Mouse (Mus musculus) hindbrain, embryonic 15.5 days (tissue): ENCODE results near the gene Arhgap8. TPM values are rescaled to one million over a fixed set of nuclear protein-coding genes. Genes with fewer than 3 reads are reported as not detected.

Experiments
- ATAC-seq: fragments of 200-750 bp; cut with Nextera tagmentation; 2 replicates; pipeline ENCODE4 v1.8.0; 2017; ENCODE audit warnings: low read depth, moderate number of reproducible peaks, moderate TSS enrichment; ENCODE audit not compliant: low FRiP score
- H3K27ac ChIP-seq: fragments of 300-500 bp; sonication (generic); replicated peaks from 2 replicates; pipeline ENCODE4 v1.5.1; 2015; ENCODE audit warnings: mild to moderate bottlenecking, inconsistent platforms
- H3K27me3 ChIP-seq: fragments of 300-500 bp; sonication (generic); 2 replicates; pipeline ENCODE4 v1.6.1; 2015; ENCODE audit warnings: control low read depth, inconsistent platforms
- H3K36me3 ChIP-seq: fragments of 300-500 bp; sonication (generic); 2 replicates; pipeline ENCODE4 v1.6.1; 2015; ENCODE audit warnings: control low read depth, inconsistent platforms
- H3K4me1 ChIP-seq: fragments of 300-500 bp; sonication (generic); replicated peaks from 2 replicates; pipeline ENCODE4 v1.6.1; 2015; ENCODE audit warnings: control low read depth, inconsistent platforms
- H3K4me2 ChIP-seq: fragments of 300-500 bp; sonication (generic); 2 replicates; pipeline ENCODE4 v1.6.1; 2015; ENCODE audit warnings: moderate library complexity, mild to moderate bottlenecking, inconsistent platforms
- H3K4me3 ChIP-seq: fragments of 300-500 bp; sonication (generic); 2 replicates; pipeline ENCODE4 v1.5.1; 2015; ENCODE audit warnings: mild to moderate bottlenecking, inconsistent platforms
- H3K9ac ChIP-seq: fragments of 300-500 bp; sonication (generic); 2 replicates; pipeline ENCODE4 v1.6.1; 2015; ENCODE audit warnings: inconsistent platforms
- H3K9me3 ChIP-seq: fragments of 300-500 bp; sonication (generic); 2 replicates; pipeline ENCODE4 v1.6.1; 2016; ENCODE audit warnings: control low read depth, inconsistent platforms
- WGBS: fragments of 180-500 bp; shearing (Covaris S2); methylation state at CpG from one replicate; pipeline ENCODE4 v1.1.7; 2015; 5-methylcytosine and 5-hydroxymethylcytosine counted together
- polyA plus RNA-seq: library from polyadenylated mRNA; unstranded; fragments of >200 nt; fragmentation: Nextera tagmentation; extraction: Ambion mirVana; gene quantifications from 2 replicates; pipeline ENCODE4 v1.2.1, GENCODE M21; 2015

Arhgap8 gene
- polyA plus RNA-seq, 1 experiment from 2014 or later = 0.92 TPM

GRCm38 (mm10) chr15:84681455-84682193 is 38.2 kb upstream of the Arhgap8 start:
- H3K9ac ChIP-seq = peak overlapping the region; percentile 7; the same call in 1 of the 2 replicates
- no peaks in the 10 kb centered on the region for H3K36me3 ChIP-seq
- no peaks in the 10 kb centered on the region for H3K9me3 ChIP-seq
- WGBS = 2% methylated on average over 28 of the region's 31 CpGs
- ATAC-seq = peak; percentile 16; the same call in 1 of the 2 replicates
- H3K4me3 ChIP-seq = peak overlapping the region; percentile 40
- peak overlapping the region; percentile 77 for H3K4me2 ChIP-seq
- H3K27ac ChIP-seq = no peak overlapping the region
- peaks cover 18% of the 10 kb centered on the region for H3K4me1 ChIP-seq
- H3K27me3 ChIP-seq = peaks cover 16% of the 10 kb centered on the region; the same call in 1 of the 2 replicates

GRCm38 (mm10) chr15:84682206-84682605 is 37.6 kb upstream of the Arhgap8 start:
- no peak for ATAC-seq
- H3K27ac ChIP-seq = no peak overlapping the region
- H3K4me2 ChIP-seq = peak overlapping the region; percentile 77
- 69% methylated on average over 3 of the region's 3 CpGs for WGBS
- H3K4me1 ChIP-seq = peaks cover 18% of the 10 kb centered on the region
- H3K4me3 ChIP-seq = no peak overlapping the region
- peaks cover 16% of the 10 kb centered on the region; the same call in 1 of the 2 replicates for H3K27me3 ChIP-seq
- H3K9me3 ChIP-seq = no peaks in the 10 kb centered on the region
- H3K9ac ChIP-seq = no peak overlapping the region
- no peaks in the 10 kb centered on the region for H3K36me3 ChIP-seq

- whole genome bisulfite sequencing = 73% methylated on average over 5 of the region's 5 CpGs
- Histone ChIP-seq H3K4me3 (no peak overlapping the region), H3K27ac (no peak overlapping the region), H3K9ac (no peak overlapping the region), H3K27me3 (peaks cover 16% of the 10 kb centered on the region; the same call in 1 of the 2 replicates), H3K4me2 (no peak overlapping the region), H3K36me3 (no peaks in the 10 kb centered on the region), H3K4me1 (peaks cover 18% of the 10 kb centered on the region), H3K9me3 (no peaks in the 10 kb centered on the region)
- no peak for ATAC-seq
Observed at GRCm38 (mm10) chr15:84682821-84683220, 37.0 kb upstream of the Arhgap8 start.

GRCm38 (mm10) chr15:84684520-84684919 is 35.3 kb upstream of the Arhgap8 start:
- Histone ChIP-seq H3K36me3 (peaks cover 8% of the 10 kb centered on the region), H3K4me3 (no peak overlapping the region), H3K27ac (no peak overlapping the region), H3K9ac (no peak overlapping the region), H3K4me1 (peaks cover 18% of the 10 kb centered on the region), H3K9me3 (no peaks in the 10 kb centered on the region), H3K4me2 (no peak overlapping the region), H3K27me3 (peaks cover 16% of the 10 kb centered on the region; the same call in 1 of the 2 replicates)
- no peak for ATAC-seq
- WGBS = 68% methylated on average over 5 of the region's 5 CpGs

GRCm38 (mm10) chr15:84685417-84685816 is 34.4 kb upstream of the Arhgap8 start:
- ATAC-seq = no peak
- peaks cover 7% of the 10 kb centered on the region; the same call in 1 of the 2 replicates for H3K27me3 ChIP-seq
- H3K36me3 ChIP-seq = peaks cover 17% of the 10 kb centered on the region
- H3K4me3 ChIP-seq = no peak overlapping the region
- no peak overlapping the region for H3K4me2 ChIP-seq
- 66% methylated on average over 3 of the region's 3 CpGs for WGBS
- H3K4me1 ChIP-seq = peaks cover 16% of the 10 kb centered on the region
- H3K27ac ChIP-seq = no peak overlapping the region
- no peak overlapping the region for H3K9ac ChIP-seq
- H3K9me3 ChIP-seq = no peaks in the 10 kb centered on the region

GRCm38 (mm10) chr15:84687904-84688303 is 31.9 kb upstream of the Arhgap8 start:
- 76% methylated on average over 14 of the region's 14 CpGs for WGBS
- H3K4me1 ChIP-seq = no peaks in the 10 kb centered on the region
- H3K9ac ChIP-seq = no peak overlapping the region
- no peaks in the 10 kb centered on the region for H3K9me3 ChIP-seq
- no peaks in the 10 kb centered on the region for H3K27me3 ChIP-seq
- peaks cover 23% of the 10 kb centered on the region for H3K36me3 ChIP-seq
- no peak overlapping the region for H3K27ac ChIP-seq
- no peak overlapping the region for H3K4me3 ChIP-seq
- no peak overlapping the region for H3K4me2 ChIP-seq
- no peak for ATAC-seq

GRCm38 (mm10) chr15:84689356-84689755 is 30.5 kb upstream of the Arhgap8 start:
- ATAC-seq = no peak
- no peak overlapping the region for H3K9ac ChIP-seq
- peaks cover 27% of the 10 kb centered on the region for H3K36me3 ChIP-seq
- H3K4me2 ChIP-seq = no peak overlapping the region
- no peaks in the 10 kb centered on the region for H3K4me1 ChIP-seq
- no peaks in the 10 kb centered on the region for H3K27me3 ChIP-seq
- H3K27ac ChIP-seq = no peak overlapping the region
- WGBS = 80% methylated on average over 6 of the region's 6 CpGs
- H3K9me3 ChIP-seq = no peaks in the 10 kb centered on the region
- no peak overlapping the region for H3K4me3 ChIP-seq

GRCm38 (mm10) chr15:84691513-84691912 is 28.3 kb upstream of the Arhgap8 start:
- Histone ChIP-seq H3K9me3 (no peaks in the 10 kb centered on the region), H3K4me2 (no peak overlapping the region), H3K27me3 (no peaks in the 10 kb centered on the region), H3K27ac (no peak overlapping the region), H3K4me1 (no peaks in the 10 kb centered on the region), H3K9ac (no peak overlapping the region), H3K36me3 (peaks cover 31% of the 10 kb centered on the region), H3K4me3 (no peak overlapping the region)
- 89% methylated on average over 6 of the region's 6 CpGs for WGBS
- no peak for ATAC-seq

GRCm38 (mm10) chr15:84692645-84693044 is 27.2 kb upstream of the Arhgap8 start:
- no peak for ATAC-seq
- WGBS = 99% methylated on average over 7 of the region's 7 CpGs
- no peak overlapping the region for H3K4me3 ChIP-seq
- no peaks in the 10 kb centered on the region for H3K9me3 ChIP-seq
- H3K9ac ChIP-seq = no peak overlapping the region
- no peaks in the 10 kb centered on the region for H3K4me1 ChIP-seq
- H3K27me3 ChIP-seq = no peaks in the 10 kb centered on the region
- H3K36me3 ChIP-seq = peaks cover 31% of the 10 kb centered on the region
- no peak overlapping the region for H3K4me2 ChIP-seq
- no peak overlapping the region for H3K27ac ChIP-seq

GRCm38 (mm10) chr15:84696021-84696420 is 23.8 kb upstream of the Arhgap8 start:
- WGBS = 61% methylated on average over 4 of the region's 4 CpGs
- no peak overlapping the region for H3K9ac ChIP-seq
- no peaks in the 10 kb centered on the region for H3K27me3 ChIP-seq
- no peak for ATAC-seq
- H3K4me2 ChIP-seq = no peak overlapping the region
- no peak overlapping the region for H3K4me3 ChIP-seq
- H3K4me1 ChIP-seq = 0 out of 2 replicates have a peak, but pooled peaks cover 7% of the 10 kb centered on the region
- peaks cover 14% of the 10 kb centered on the region for H3K36me3 ChIP-seq
- no peaks in the 10 kb centered on the region for H3K9me3 ChIP-seq
- no peak overlapping the region for H3K27ac ChIP-seq

- ATAC-seq = peak; percentile 54
- 70% methylated on average over 11 of the region's 11 CpGs for WGBS
- H3K27ac ChIP-seq = peak overlapping the region; percentile 57
Observed at GRCm38 (mm10) chr15:84697611-84698011, 22.2 kb upstream of the Arhgap8 start.

GRCm38 (mm10) chr15:84698189-84698588 is 21.7 kb upstream of the Arhgap8 start:
- WGBS = 70% methylated on average over 2 of the region's 2 CpGs

More at GRCm38 (mm10) chr15:84697611-84698011, 22.2 kb upstream of the Arhgap8 start:
- H3K36me3 ChIP-seq = peaks cover 14% of the 10 kb centered on the region; the same call in 1 of the 2 replicates
- no peak overlapping the region for H3K4me3 ChIP-seq
- no peak overlapping the region for H3K9ac ChIP-seq
- H3K9me3 ChIP-seq = no peaks in the 10 kb centered on the region
- H3K4me2 ChIP-seq = no peak overlapping the region
- H3K4me1 ChIP-seq = 0 out of 2 replicates have a peak, but pooled peaks cover 7% of the 10 kb centered on the region
- no peaks in the 10 kb centered on the region for H3K27me3 ChIP-seq

More at GRCm38 (mm10) chr15:84698189-84698588, 21.7 kb upstream of the Arhgap8 start:
- Histone ChIP-seq H3K27ac (peak overlapping the region; percentile 57), H3K4me1 (0 out of 2 replicates have a peak, but pooled peaks cover 7% of the 10 kb centered on the region), H3K36me3 (peaks cover 14% of the 10 kb centered on the region; the same call in 1 of the 2 replicates), H3K27me3 (no peaks in the 10 kb centered on the region), H3K4me2 (no peak overlapping the region), H3K4me3 (no peak overlapping the region), H3K9me3 (no peaks in the 10 kb centered on the region), H3K9ac (no peak overlapping the region)
- ATAC-seq = no peak
